In the genomic region with DNA sequence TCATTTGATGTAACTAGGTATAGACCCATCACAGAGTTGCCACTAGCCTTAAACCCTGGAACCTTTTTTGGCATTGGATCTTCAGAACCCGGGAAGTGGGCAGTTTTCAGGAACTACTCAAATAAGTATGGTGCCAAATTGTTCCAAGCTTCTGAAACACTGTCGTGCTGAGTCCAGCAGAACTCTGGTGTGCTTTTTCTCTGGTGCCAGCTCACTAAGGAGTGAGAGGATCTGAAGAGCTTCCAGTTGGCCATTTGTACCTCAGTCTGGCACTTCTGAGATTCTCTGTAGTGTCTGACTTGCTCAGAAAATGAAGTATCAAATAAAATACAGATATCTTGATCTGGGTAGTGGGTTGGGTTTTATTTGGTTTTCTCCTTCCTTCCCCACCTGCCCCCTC, we compare ENCODE assay signal across 14 mouse cellular contexts.
A peak's percentile ranks its signal among the peaks of the same experiment; 100 is the strongest.
DNase-seq lines count a peak whose midpoint lies in the region.
"Had no signal": no experiment of that assay in that cellular context is flagged by ENCODE, and none has a peak within 500 bp of the region (broad histone marks: within the 10 kb centered on the region; RNA-seq: fewer than 3 reads in every experiment).

No protein-coding gene starts in this region.

- DNase-seq in cerebellum, adult 11-12 months = peak; percentile 44
- no peak for DNase-seq in cerebellum, postnatal 4 days (ENCODE audit: low spot score in 2 of 2)
- peak; percentile 49 for DNase-seq in cerebellum, adult 9-10 months
- DNase-seq in cerebellum, postnatal 36 days = no peak
- peak; percentile 74 for DNase-seq in brain, adult 2 months (ENCODE audit: low read depth, low spot score)
- peak; percentile 19 to 33 for DNase-seq in cerebellum, postnatal 25 days
- no peak for DNase-seq in layer of hippocampus, adult 9-11 months
- DNase-seq: adrenal gland, postnatal 10 days; adrenal gland, postnatal 36 days; B cell, adult 2 months; gastrocnemius, adult 2 months; gastrocnemius, postnatal 14 days; kidney, adult 11 months; kidney, adult 8-10 months had no signal

Comparison
In these comparisons a context has a peak if more than half of its experiments do, and no peak if none do; other contexts are left out.
1. DNase-seq: peak in cerebellum, adult 11-12 months (single experiment), cerebellum, adult 9-10 months (single experiment), brain, adult 2 months (single experiment) and cerebellum, postnatal 25 days (2 of 2); none in cerebellum, postnatal 4 days (0 of 2), cerebellum, postnatal 36 days (0 of 2) and layer of hippocampus, adult 9-11 months (single experiment).